Mouse (Mus musculus) forebrain, embryonic 10.5 days (tissue): Measurements from ENCODE around the gene Umps. TPM values are rescaled to one million over a fixed set of nuclear protein-coding genes. Genes with fewer than 3 reads are reported as not detected.

Source experiments
- DNase-seq: peaks from one replicate; pipeline ENCODE4 v3.0.0-alpha.2; 2017; ENCODE audit warnings: low spot score; ENCODE audit errors: extremely low spot score
- H3K27ac ChIP-seq: fragments of 300-500 bp; sonication (generic); 2 replicates; pipeline ENCODE4 v1.5.1; 2016; ENCODE audit warnings: mild to moderate bottlenecking
- H3K27me3 ChIP-seq: fragments of 300-500 bp; sonication (generic); 2 replicates; pipeline ENCODE4 v1.6.1; 2016; ENCODE audit warnings: mild to moderate bottlenecking; ENCODE audit not compliant: poor library complexity, severe bottlenecking
- H3K36me3 ChIP-seq: fragments of 300-500 bp; sonication (generic); replicated peaks from 2 replicates; pipeline ENCODE4 v1.6.1; 2016; ENCODE audit warnings: mild to moderate bottlenecking, moderate library complexity
- H3K4me1 ChIP-seq: fragments of 300-500 bp; sonication (generic); 2 replicates; pipeline ENCODE4 v1.6.1; 2016
- H3K4me3 ChIP-seq: fragments of 300-500 bp; sonication (generic); 2 replicates; pipeline ENCODE4 v1.5.1; 2016; ENCODE audit warnings: mild to moderate bottlenecking, moderate library complexity
- H3K9me3 ChIP-seq: fragments of 300-500 bp; sonication (generic); 2 replicates; pipeline ENCODE4 v1.6.1; 2016; ENCODE audit warnings: mild to moderate bottlenecking, moderate library complexity
- WGBS: fragments of 180-500 bp; shearing (Covaris S2); methylation state at CpG from one replicate; pipeline ENCODE4 v1.1.7; 2016; 5-methylcytosine and 5-hydroxymethylcytosine counted together
- polyA plus RNA-seq: library from polyadenylated mRNA; unstranded; fragments of >200 nt; fragmentation: Nextera tagmentation; extraction: Ambion mirVana; gene quantifications from 2 replicates; pipeline ENCODE4 v1.2.1, GENCODE M21; 2016

Gene Umps
- polyA plus RNA-seq, 1 experiment from 2014 or later, result 107 TPM

GRCm38 (mm10) chr16:33950386-33950785, 16.5 kb downstream of the Umps start:
- H3K27ac ChIP-seq, result no peak overlapping the region
- no peak for DNase-seq
- H3K27me3 ChIP-seq, result no peaks in the 10 kb centered on the region
- 82% methylated on average over 6 of the region's 6 CpGs for WGBS
- peaks cover 23% of the 10 kb centered on the region for H3K4me1 ChIP-seq
- no peak overlapping the region for H3K4me3 ChIP-seq
- peaks cover 44% of the 10 kb centered on the region for H3K36me3 ChIP-seq
- no peaks in the 10 kb centered on the region for H3K9me3 ChIP-seq

GRCm38 (mm10) chr16:33947664-33948571, 18.9 kb downstream of the Umps start:
- H3K27me3 ChIP-seq, result no peaks in the 10 kb centered on the region
- no peaks in the 10 kb centered on the region for H3K9me3 ChIP-seq
- H3K4me3 ChIP-seq, result no peak overlapping the region
- DNase-seq, result no peak
- 87% methylated on average over 17 of the region's 17 CpGs for WGBS
- peaks cover 41% of the 10 kb centered on the region for H3K4me1 ChIP-seq
- peaks cover 19% of the 10 kb centered on the region for H3K36me3 ChIP-seq
- H3K27ac ChIP-seq, result peak overlapping the region; percentile 44; the same call in 1 of the 2 replicates

GRCm38 (mm10) chr16:33946021-33946420, 20.8 kb downstream of the Umps start:
- Histone ChIP-seq H3K9me3 (no peaks in the 10 kb centered on the region), H3K27me3 (no peaks in the 10 kb centered on the region), H3K4me3 (no peak overlapping the region), H3K36me3 (peaks cover 7% of the 10 kb centered on the region), H3K4me1 (peaks cover 60% of the 10 kb centered on the region), H3K27ac (peak overlapping the region; percentile 8; the same call in 1 of the 2 replicates)
- 82% methylated on average over 7 of the region's 7 CpGs for WGBS
- no peak for DNase-seq

- peaks cover 71% of the 10 kb centered on the region for H3K4me1 ChIP-seq
- H3K9me3 ChIP-seq, result no peaks in the 10 kb centered on the region
- no peaks in the 10 kb centered on the region for H3K27me3 ChIP-seq
- no peak overlapping the region for H3K4me3 ChIP-seq
- H3K27ac ChIP-seq, result peak overlapping the region; percentile 63
- DNase-seq, result no peak
- peaks cover 7% of the 10 kb centered on the region for H3K36me3 ChIP-seq
- 60% methylated on average over 6 of the region's 6 CpGs for WGBS
Observed at GRCm38 (mm10) chr16:33944772-33945171, 22.1 kb downstream of the Umps start.

GRCm38 (mm10) chr16:33944126-33944525, 22.7 kb downstream of the Umps start:
- Histone ChIP-seq H3K9me3 (no peaks in the 10 kb centered on the region), H3K27ac (peak overlapping the region; percentile 21; the same call in 1 of the 2 replicates)
- 88% methylated on average over 4 of the region's 4 CpGs for WGBS

GRCm38 (mm10) chr16:33943388-33943787, 23.4 kb downstream of the Umps start:
- H3K4me1 ChIP-seq, result peaks cover 81% of the 10 kb centered on the region
- 94% methylated on average over 6 of the region's 6 CpGs for WGBS

More at GRCm38 (mm10) chr16:33944126-33944525, 22.7 kb downstream of the Umps start:
- Histone ChIP-seq H3K4me3 (no peak overlapping the region), H3K4me1 (peaks cover 78% of the 10 kb centered on the region), H3K36me3 (peaks cover 7% of the 10 kb centered on the region), H3K27me3 (no peaks in the 10 kb centered on the region)
- DNase-seq, result no peak

GRCm38 (mm10) chr16:33942341-33942740, 24.5 kb downstream of the Umps start:
- Histone ChIP-seq H3K27me3 (no peaks in the 10 kb centered on the region), H3K4me3 (no peak overlapping the region), H3K4me1 (peaks cover 78% of the 10 kb centered on the region), H3K9me3 (no peaks in the 10 kb centered on the region), H3K36me3 (no peaks in the 10 kb centered on the region; the same call in 1 of the 2 replicates), H3K27ac (peak overlapping the region; percentile 78)
- peak; percentile 31 for DNase-seq
- 57% methylated on average over 11 of the region's 11 CpGs for WGBS

More at GRCm38 (mm10) chr16:33943388-33943787, 23.4 kb downstream of the Umps start:
- no peak overlapping the region for H3K4me3 ChIP-seq
- H3K27ac ChIP-seq, result 0 out of 2 replicates have a peak overlapping the region, but pooled peaks have one; percentile 21
- DNase-seq, result no peak
- H3K9me3 ChIP-seq, result no peaks in the 10 kb centered on the region
- H3K36me3 ChIP-seq, result peaks cover 2% of the 10 kb centered on the region; the same call in 1 of the 2 replicates
- no peaks in the 10 kb centered on the region for H3K27me3 ChIP-seq

- H3K27me3 ChIP-seq, result no peaks in the 10 kb centered on the region
- 76% methylated on average over 11 of the region's 11 CpGs for WGBS
- H3K4me1 ChIP-seq, result peaks cover 70% of the 10 kb centered on the region
- H3K27ac ChIP-seq, result peak overlapping the region; percentile 78
- DNase-seq, result no peak
- no peak overlapping the region for H3K4me3 ChIP-seq
- H3K36me3 ChIP-seq, result no peaks in the 10 kb centered on the region; the same call in 1 of the 2 replicates
- no peaks in the 10 kb centered on the region for H3K9me3 ChIP-seq
Observed at GRCm38 (mm10) chr16:33941271-33941781, 25.5 kb downstream of the Umps start.

- peaks cover 62% of the 10 kb centered on the region for H3K4me1 ChIP-seq
Observed at GRCm38 (mm10) chr16:33940095-33940494, 26.7 kb downstream of the Umps start.

GRCm38 (mm10) chr16:33939636-33940035, 27.2 kb downstream of the Umps start:
- no peak for DNase-seq
- no peak overlapping the region for H3K4me3 ChIP-seq
- 65% methylated on average over 9 of the region's 9 CpGs for WGBS
- H3K27me3 ChIP-seq, result no peaks in the 10 kb centered on the region
- H3K27ac ChIP-seq, result no peak overlapping the region
- no peaks in the 10 kb centered on the region for H3K9me3 ChIP-seq
- H3K4me1 ChIP-seq, result peaks cover 59% of the 10 kb centered on the region
- no peaks in the 10 kb centered on the region for H3K36me3 ChIP-seq

More at GRCm38 (mm10) chr16:33940095-33940494, 26.7 kb downstream of the Umps start:
- no peak for DNase-seq
- H3K27ac ChIP-seq, result no peak overlapping the region
- WGBS, result 86% methylated on average over 5 of the region's 5 CpGs
- H3K9me3 ChIP-seq, result no peaks in the 10 kb centered on the region
- no peaks in the 10 kb centered on the region for H3K27me3 ChIP-seq
- H3K4me3 ChIP-seq, result no peak overlapping the region
- no peaks in the 10 kb centered on the region for H3K36me3 ChIP-seq

- Histone ChIP-seq H3K4me3 (no peak overlapping the region), H3K36me3 (no peaks in the 10 kb centered on the region), H3K9me3 (no peaks in the 10 kb centered on the region), H3K27ac (peak overlapping the region; percentile 32; the same call in 1 of the 2 replicates), H3K4me1 (peaks cover 59% of the 10 kb centered on the region), H3K27me3 (no peaks in the 10 kb centered on the region)
- WGBS, result 79% methylated on average over 2 of the region's 2 CpGs
- DNase-seq, result no peak
Observed at GRCm38 (mm10) chr16:33939133-33939531, 27.7 kb downstream of the Umps start.

GRCm38 (mm10) chr16:33938311-33939132, 28.3 kb downstream of the Umps start:
- H3K36me3 ChIP-seq, result no peaks in the 10 kb centered on the region
- no peak for DNase-seq
- no peaks in the 10 kb centered on the region for H3K27me3 ChIP-seq
- H3K9me3 ChIP-seq, result no peaks in the 10 kb centered on the region
- 78% methylated on average over 12 of the region's 12 CpGs for WGBS
- H3K4me1 ChIP-seq, result peaks cover 53% of the 10 kb centered on the region
- H3K4me3 ChIP-seq, result no peak overlapping the region
- H3K27ac ChIP-seq, result peak overlapping the region; percentile 32; the same call in 1 of the 2 replicates
